Comparison of ENCODE assay signal across 18 mouse cellular contexts in genomic region chr3:88923989-88924591, GRCm38 (mm10). TPM values are rescaled to one million over a fixed set of nuclear protein-coding genes. Genes with fewer than 3 reads are reported as not detected.
A peak's percentile ranks its signal among the peaks of the same experiment; 100 is the strongest.
DNase-seq lines count a peak whose midpoint lies in the region; ATAC-seq lines count a peak whose summit lies in the region.
"Had no signal": no experiment of that assay in that cellular context is flagged by ENCODE, and none has a peak within 500 bp of the region (broad histone marks: within the 10 kb centered on the region; RNA-seq: fewer than 3 reads in every experiment).

No protein-coding gene starts in this region.

- H3K9me3 ChIP-seq in heart, embryonic 14.5 days (ENCODE audit: control insufficient read depth, low read length), result peaks cover 14% of the 10 kb centered on the region
- H3K9me3 ChIP-seq in hindbrain, embryonic 10.5 days, result peaks cover 6% of the 10 kb centered on the region; the same call in 1 of the 2 replicates
- H3K9me3 ChIP-seq: embryonic facial prominence, embryonic 15.5 days; neural tube, embryonic 13.5 days; stomach, embryonic 15.5 days had no signal

- peaks cover 15 to 25% of the 10 kb centered on the region in 2 experiments for H3K4me1 ChIP-seq in heart, embryonic 14.5 days (ENCODE audit: control insufficient read depth in 2 of 2, insufficient read depth in 2 of 2, low read length in 2 of 2)
- no peaks in the 10 kb centered on the region for H3K4me1 ChIP-seq in hindbrain, embryonic 10.5 days (replicated peaks)
- H3K4me1 ChIP-seq: embryonic facial prominence, embryonic 15.5 days; liver, embryonic 12.5 days; neural tube, embryonic 13.5 days; stomach, embryonic 15.5 days had no signal

- peaks cover 73% of the 10 kb centered on the region for H3K36me3 ChIP-seq in heart, embryonic 14.5 days (ENCODE audit: control insufficient read depth, insufficient read depth, low read length)
- H3K36me3 ChIP-seq in hindbrain, embryonic 10.5 days, result peaks cover 94% of the 10 kb centered on the region

- WGBS in heart, embryonic 14.5 days, result 29% methylated on average over 8 of the region's 8 CpGs
- WGBS in hindbrain, embryonic 10.5 days, result 95% methylated on average over 8 of the region's 8 CpGs

- peak; percentile 71 for ATAC-seq in heart, embryonic 14.5 days (ENCODE audit: insufficient number of reproducible peaks, insufficient read depth, low FRiP score, low read depth)
- ATAC-seq: forebrain, embryonic 14.5 days; liver, embryonic 12.5 days; midbrain, embryonic 16.5 days had no signal

- peak; percentile 69 for DNase-seq in adrenal gland, adult 2 months
- no peak for DNase-seq in adrenal gland, adult 18-20 months (ENCODE audit: low spot score in 2 of 2)
- peak; percentile 48 for DNase-seq in ovary, adult 18-20 months (ENCODE audit: low spot score)
- no peak for DNase-seq in ovary, postnatal 10 days (ENCODE audit: low spot score)
- DNase-seq in testis, postnatal 10 days (ENCODE audit: low spot score), result peak; percentile 92
- DNase-seq in hindbrain, embryonic 10.5 days (ENCODE audit: low spot score), result no peak
- no peak for DNase-seq in cerebellum, postnatal 14 days
- DNase-seq: cerebellum, postnatal 25 days; gastrocnemius, postnatal 10 days; kidney, adult 18-20 months had no signal

- 0 out of 2 replicates have a peak overlapping the region, but pooled peaks have one; percentile 34 for H3K9ac ChIP-seq in heart, embryonic 14.5 days (ENCODE audit: low read length)
- H3K9ac ChIP-seq: embryonic facial prominence, embryonic 15.5 days; hindbrain, embryonic 14.5 days; liver, embryonic 12.5 days; neural tube, embryonic 13.5 days; stomach, embryonic 15.5 days had no signal

- H3K4me3 ChIP-seq in heart, embryonic 14.5 days (ENCODE audit: control insufficient read depth in 1 of 2, insufficient read depth in 1 of 2, low read depth in 1 of 2, low read length in 2 of 2), result no peak overlapping the region
- H3K4me3 ChIP-seq in hindbrain, embryonic 10.5 days, result no peak overlapping the region
- H3K4me3 ChIP-seq: embryonic facial prominence, embryonic 15.5 days; liver, embryonic 12.5 days; neural tube, embryonic 13.5 days; stomach, embryonic 15.5 days had no signal

- H3K4me2 ChIP-seq in heart, embryonic 14.5 days (ENCODE audit: low read length), result peak overlapping the region; percentile 31; the same call in 1 of the 2 replicates
- H3K4me2 ChIP-seq: embryonic facial prominence, embryonic 15.5 days; hindbrain, embryonic 14.5 days; liver, embryonic 12.5 days; neural tube, embryonic 13.5 days; stomach, embryonic 15.5 days had no signal

- no peaks in the 10 kb centered on the region for H3K27me3 ChIP-seq in heart, embryonic 14.5 days (ENCODE audit: control insufficient read depth, insufficient read depth, low read length)
- no peaks in the 10 kb centered on the region for H3K27me3 ChIP-seq in hindbrain, embryonic 10.5 days (ENCODE audit: insufficient read depth, poor library complexity, severe bottlenecking)
- H3K27me3 ChIP-seq: embryonic facial prominence, embryonic 15.5 days; liver, embryonic 12.5 days; neural tube, embryonic 13.5 days; stomach, embryonic 15.5 days had no signal

- H3K27ac ChIP-seq in heart, embryonic 14.5 days (replicated peaks in 1 of 2; ENCODE audit: control insufficient read depth in 1 of 2, insufficient read depth in 1 of 2, low read depth in 2 of 2, low read length in 2 of 2), result peak overlapping the region; percentile 61 to 72
- no peak overlapping the region for H3K27ac ChIP-seq in hindbrain, embryonic 10.5 days
- H3K27ac ChIP-seq: embryonic facial prominence, embryonic 15.5 days; hindbrain, embryonic 14.5 days; liver, embryonic 12.5 days; neural tube, embryonic 13.5 days; stomach, embryonic 15.5 days had no signal

RNA-seq across cellular contexts. Expression of gene Msto1, which starts 10.3 kb away (rescaled TPM):
- 10 to 100 TPM; 18.9 to 25.2 TPM for total RNA-seq in adrenal gland, adult 2 months (2021)
- polyA plus RNA-seq in adrenal gland, adult 2 months (2012; rRNA removed), result 28.4 and 30.2 TPM in 2 replicates
- 10 to 100 TPM; 16.0 to 16.5 TPM for total RNA-seq in adrenal gland, adult 18-20 months (2021)
- polyA plus RNA-seq in heart, embryonic 14.5 days (2014; fragmentation: Nextera tagmentation; extraction: Ambion mirVana), result 47.8 and 49.8 TPM in 2 replicates
- 58.6 and 64.8 TPM in 2 replicates for polyA plus RNA-seq in hindbrain, embryonic 10.5 days (2016; fragmentation: Nextera tagmentation; extraction: Ambion mirVana)

RNA-seq across cellular contexts. Expression of gene Ash1l, which starts 26.3 kb away (rescaled TPM):
- 10 to 100 TPM; 38.3 to 57.0 TPM for total RNA-seq in adrenal gland, adult 2 months (2021)
- polyA plus RNA-seq in adrenal gland, adult 2 months (2012; rRNA removed), result 3.9 and 4.9 TPM in 2 replicates
- 10 to 100 TPM; 43.5 to 47.0 TPM for total RNA-seq in adrenal gland, adult 18-20 months (2021)
- polyA plus RNA-seq in heart, embryonic 14.5 days (2014; fragmentation: Nextera tagmentation; extraction: Ambion mirVana), result 16.8 and 17.4 TPM in 2 replicates
- polyA plus RNA-seq in hindbrain, embryonic 10.5 days (2016; fragmentation: Nextera tagmentation; extraction: Ambion mirVana), result 12.3 and 12.9 TPM in 2 replicates

RNA-seq across cellular contexts. Expression of gene Dap3, which starts 26.9 kb away (rescaled TPM):
- total RNA-seq in adrenal gland, adult 2 months (2021), result 100 to 1,000 TPM; 129 to 130 TPM
- polyA plus RNA-seq in adrenal gland, adult 2 months (2012; rRNA removed), result 26.2 and 30.4 TPM in 2 replicates
- total RNA-seq in adrenal gland, adult 18-20 months (2021), result 100 to 1,000 TPM; 128 to 140 TPM
- polyA plus RNA-seq in heart, embryonic 14.5 days (2014; fragmentation: Nextera tagmentation; extraction: Ambion mirVana), result 138 and 141 TPM in 2 replicates
- 132 and 142 TPM in 2 replicates for polyA plus RNA-seq in hindbrain, embryonic 10.5 days (2016; fragmentation: Nextera tagmentation; extraction: Ambion mirVana)

Comparison
In these comparisons a context has a peak if more than half of its experiments do, and no peak if none do; other contexts are left out.
1. DNase-seq: peak in adrenal gland, adult 2 months (single experiment), ovary, adult 18-20 months (single experiment) and testis, postnatal 10 days (single experiment); none in adrenal gland, adult 18-20 months (0 of 2), ovary, postnatal 10 days (single experiment), hindbrain, embryonic 10.5 days (single experiment) and cerebellum, postnatal 14 days (0 of 2).